Mouse (Mus musculus) common myeloid progenitor, adult 5-6 weeks (primary cell): ENCODE results near the gene Olfr324. TPM values are rescaled to one million over a fixed set of nuclear protein-coding genes. Genes with fewer than 3 reads are reported as not detected.
A peak's percentile ranks its signal among the peaks of the same experiment; 100 is the strongest.

Experiments
- ATAC-seq: replicated peaks from 2 replicates; pipeline ENCODE4 v1.8.0; 2016; ENCODE audit warnings: low read depth, mild to moderate bottlenecking, moderate TSS enrichment, inconsistent platforms; ENCODE audit not compliant: poor library complexity, severe bottlenecking
- total RNA-seq: library from RNA; stranded (forward); fragments of 200-1000, 187-1606 nt; gene quantifications from 2 replicates; pipeline ENCODE4 v1.2.3, GENCODE M21; 2017

Olfr324 gene
- total RNA-seq, 1 experiment from 2014 or later: not detected

- 0 out of 2 replicates have a peak, but pooled peaks have one; percentile 29 for ATAC-seq
Measured at GRCm38 (mm10) chr11:58626146-58626545, 31.2 kb downstream of the Olfr324 start.

- ATAC-seq: no peak
Measured at GRCm38 (mm10) chr11:58630401-58630800, 35.5 kb downstream of the Olfr324 start, which contains the start of gene Olfr323. Gene Olfr323, minus strand, starts transcription at chr11:58630501.

GRCm38 (mm10) chr11:58634878-58635277 lies 40.0 kb downstream of the Olfr324 start:
- ATAC-seq: no peak

- ATAC-seq: peak; percentile 66
Measured at GRCm38 (mm10) chr11:58636376-58636977, 41.6 kb downstream of the Olfr324 start.

GRCm38 (mm10) chr11:58638176-58638701 lies 43.3 kb downstream of the Olfr324 start:
- ATAC-seq: no peak

GRCm38 (mm10) chr11:58640272-58640867 lies 45.5 kb downstream of the Olfr324 start, which contains the start of gene Trim58:
Gene Trim58, plus strand, starts transcription at chr11:58640465.
- peak; percentile 59 for ATAC-seq

- peak; percentile 36 for ATAC-seq
Measured at GRCm38 (mm10) chr11:58641057-58641456, 46.1 kb downstream of the Olfr324 start.

GRCm38 (mm10) chr11:58641638-58642358 lies 46.9 kb downstream of the Olfr324 start:
- ATAC-seq: peak; percentile 79

- peak; percentile 57 for ATAC-seq
Measured at GRCm38 (mm10) chr11:58643350-58643749, 48.4 kb downstream of the Olfr324 start.

Other genes with a start within 250 kb of the Olfr324 start
- not detected in 2 replicates for gene Lypd8, start 216.1 kb upstream of the Olfr324 start, total RNA-seq
- not detected in 2 replicates for gene 1810065E05Rik, start 174.0 kb upstream of the Olfr324 start, total RNA-seq
- gene Gm12253, start 162.6 kb upstream of the Olfr324 start, total RNA-seq: not detected in 2 replicates
- gene Lypd9, start 142.2 kb upstream of the Olfr324 start, total RNA-seq: not detected in 2 replicates
- not detected in 2 replicates for gene Olfr30, start 132.8 kb upstream of the Olfr324 start, total RNA-seq
- not detected in 2 replicates for gene Olfr332, start 102.6 kb upstream of the Olfr324 start, total RNA-seq
- gene Olfr331, start 92.5 kb upstream of the Olfr324 start, total RNA-seq: not detected in 2 replicates
- not detected in 2 replicates for gene Olfr330, start 60.3 kb upstream of the Olfr324 start, total RNA-seq
- not detected in 2 replicates for gene Olfr329-ps, start 48.7 kb upstream of the Olfr324 start, total RNA-seq
- gene Olfr328, start 39.5 kb upstream of the Olfr324 start, total RNA-seq: not detected in 2 replicates
- gene Olfr224, start 24.6 kb upstream of the Olfr324 start, total RNA-seq: not detected in 2 replicates
- gene Olfr325, start 17.4 kb upstream of the Olfr324 start, total RNA-seq: not detected in 2 replicates
- not detected in 2 replicates for gene 2210407C18Rik, start 21.0 kb downstream of the Olfr324 start, total RNA-seq
- not detected in 2 replicates for gene Olfr323, start 35.4 kb downstream of the Olfr324 start, total RNA-seq
- gene Trim58, start 45.4 kb downstream of the Olfr324 start, total RNA-seq: 4.7 and 8.4 TPM in 2 replicates
- 0.27 TPM in 1 of 2 replicates, not detected in the other for gene Olfr322, start 63.7 kb downstream of the Olfr324 start, total RNA-seq
- not detected in 2 replicates for gene Olfr320, start 86.0 kb downstream of the Olfr324 start, total RNA-seq
- gene Olfr319, start 104.0 kb downstream of the Olfr324 start, total RNA-seq: not detected in 2 replicates
- not detected in 2 replicates for gene Olfr318, start 128.9 kb downstream of the Olfr324 start, total RNA-seq
- not detected in 2 replicates for gene Olfr317, start 144.1 kb downstream of the Olfr324 start, total RNA-seq
- gene Olfr316, start 157.6 kb downstream of the Olfr324 start, total RNA-seq: not detected in 2 replicates
- not detected in 2 replicates for gene Olfr315, start 178.1 kb downstream of the Olfr324 start, total RNA-seq
- not detected in 2 replicates for gene Olfr314, start 187.8 kb downstream of the Olfr324 start, total RNA-seq
- gene Fam183b, start 206.8 kb downstream of the Olfr324 start, total RNA-seq: not detected in 2 replicates
- not detected in 2 replicates for gene Olfr313, start 219.9 kb downstream of the Olfr324 start, total RNA-seq
- not detected in 2 replicates for gene Olfr312, start 234.1 kb downstream of the Olfr324 start, total RNA-seq
- gene Olfr311, start 244.1 kb downstream of the Olfr324 start, total RNA-seq: not detected in 2 replicates